Mouse (Mus musculus) Patski (cell line): ENCODE measurements around the gene Phb. TPM values are rescaled to one million over a fixed set of nuclear protein-coding genes. Genes with fewer than 3 reads are reported as not detected.

Experiments
- ATAC-seq: fragments of 100-300 bp; one replicate; pipeline ENCODE4 v1.8.0; 2021
- CTCF ChIA-PET: fragments of 350-600 bp; sonication (Branson Sonifier 250); formaldehyde crosslinking; loops from one replicate; lab custom pipeline; 2022; ENCODE audit warnings: inconsistent platforms; lab: Charles Lee
- POLR2A ChIA-PET: fragments of 350-600 bp; sonication (Branson Sonifier 250); formaldehyde crosslinking; loops from one replicate; lab custom pipeline; 2022; ENCODE audit warnings: antibody characterized with exemption, inconsistent platforms; lab: Charles Lee
- DNase-seq: peaks from one replicate; pipeline ENCODE4 v3.0.0-alpha.2; 2011; ENCODE audit warnings: low read depth, low spot score
- H3K27me3 ChIP-seq: fragments of 371-371 bp; one replicate; pipeline ENCODE4 v1.5.1; 2021
- CTCF ChIP-seq: fragments of 100-300 bp; IDR thresholded peaks from one replicate; pipeline ENCODE4 v1.5.1; 2021
- in situ Hi-C: fragments of 300-500 bp; cut with MboI; formaldehyde crosslinking; loops from 3 replicates; pipeline ENCODE4 v1.11.1; 2018; ENCODE audit warnings: low pct_unique_long_range_greater_than_20kb, mixed read lengths
- polyA plus RNA-seq: library from polyadenylated mRNA; unstranded; gene quantifications from one replicate; pipeline ENCODE4 v1.2.3, GENCODE M21; 2021

Phb gene
- polyA plus RNA-seq, 1 experiment from 2014 or later: 158 TPM

- in situ Hi-C loops: no loop called here
- ATAC-seq: no peak
- no peak for TF ChIP-seq CTCF
- ChIA-PET CTCF (interaction anchor here (1.0 kb wide), 1 partner anchor 16 kb away, joined by 3 read pairs; the partner anchor contains the start of gene Phb), POLR2A (no interaction called here)
- DNase-seq: no peak
- H3K27me3 ChIP-seq: no peaks in the 10 kb centered on the region
Measured at GRCm38 (mm10) chr11:95682946-95683345, 16.2 kb downstream of the Phb start.

- in situ Hi-C loops: loop anchor here (5.0 kb wide), 1 partner anchor 66 kb away; no protein-coding TSS in a partner anchor
- no peaks in the 10 kb centered on the region for H3K27me3 ChIP-seq
- ATAC-seq (peak; percentile 45), DNase-seq (no peak)
- CTCF ChIA-PET: interaction anchor here (1.4 to 5.6 kb wide), 3 partner anchors 22 to 77 kb away, joined by 5 to 32 read pairs (median 6); no protein-coding TSS in a partner anchor
- peak; percentile 94 for TF ChIP-seq CTCF
- POLR2A ChIA-PET: no interaction called here
Measured at GRCm38 (mm10) chr11:95686031-95686430, 19.3 kb downstream of the Phb start.

- ATAC-seq (no peak), DNase-seq (no peak)
- CTCF ChIA-PET: interaction anchor here (5.6 kb wide), 1 partner anchor 64 kb away, joined by 32 read pairs; no protein-coding TSS in a partner anchor
- in situ Hi-C loops: loop anchor here (5.0 kb wide), 1 partner anchor 65 kb away; no protein-coding TSS in a partner anchor
- no peaks in the 10 kb centered on the region for H3K27me3 ChIP-seq
- no peak for TF ChIP-seq CTCF
- POLR2A ChIA-PET: no interaction called here
Measured at GRCm38 (mm10) chr11:95687084-95687656, 20.4 kb downstream of the Phb start.

GRCm38 (mm10) chr11:95688515-95688914 is 21.8 kb downstream of the Phb start:
- ChIA-PET CTCF (interaction anchor here (1.4 to 5.6 kb wide), 2 partner anchors 27 to 63 kb away, joined by 3 to 32 read pairs; no protein-coding TSS in a partner anchor), POLR2A (interaction anchor here (0.6 kb wide), 1 partner anchor 1710 kb away, joined by 3 read pairs; no protein-coding TSS in a partner anchor)
- no peaks in the 10 kb centered on the region for H3K27me3 ChIP-seq
- in situ Hi-C loops: loop anchor here (5.0 kb wide), 1 partner anchor 64 kb away; no protein-coding TSS in a partner anchor
- ATAC-seq (no peak), DNase-seq (no peak)
- TF ChIP-seq CTCF: no peak

GRCm38 (mm10) chr11:95688981-95689380 is 22.2 kb downstream of the Phb start:
- no peaks in the 10 kb centered on the region for H3K27me3 ChIP-seq
- in situ Hi-C loops: loop anchor here (5.0 kb wide), 1 partner anchor 63 kb away; no protein-coding TSS in a partner anchor
- no peak for TF ChIP-seq CTCF
- CTCF ChIA-PET: interaction anchor here (0.7 to 5.6 kb wide), 3 partner anchors 8 to 62 kb away, joined by 3 to 32 read pairs (median 4); no protein-coding TSS in a partner anchor
- no peak for DNase-seq
- ATAC-seq: no peak
- POLR2A ChIA-PET: no interaction called here

GRCm38 (mm10) chr11:95689544-95689943 is 22.8 kb downstream of the Phb start:
- no peak for TF ChIP-seq CTCF
- DNase-seq: no peak
- CTCF ChIA-PET: interaction anchor here (0.7 to 1.4 kb wide), 2 partner anchors 9 to 26 kb away, joined by 3 to 4 read pairs; no protein-coding TSS in a partner anchor
- POLR2A ChIA-PET: no interaction called here
- in situ Hi-C loops: loop anchor here (5.0 kb wide), 1 partner anchor 63 kb away; no protein-coding TSS in a partner anchor
- no peaks in the 10 kb centered on the region for H3K27me3 ChIP-seq
- no peak for ATAC-seq

GRCm38 (mm10) chr11:95698541-95698940 is 31.8 kb downstream of the Phb start:
- ATAC-seq: no peak
- ChIA-PET CTCF (interaction anchor here (0.9 kb wide), 1 partner anchor 13 kb away, joined by 3 read pairs; no protein-coding TSS in a partner anchor), POLR2A (no interaction called here)
- DNase-seq: no peak
- peaks cover 5% of the 10 kb centered on the region for H3K27me3 ChIP-seq
- no peak for TF ChIP-seq CTCF
- in situ Hi-C loops: no loop called here

- ChIA-PET CTCF (interaction anchor here (1.0 kb wide), 1 partner anchor 50 kb away, joined by 3 read pairs; no protein-coding TSS in a partner anchor), POLR2A (interaction anchor here (0.6 to 0.8 kb wide), 2 partner anchors 10 to 192 kb away, joined by 3 to 5 read pairs; no protein-coding TSS in a partner anchor)
- in situ Hi-C loops: no loop called here
- ATAC-seq: no peak
- no peak for DNase-seq
- peaks cover 9% of the 10 kb centered on the region for H3K27me3 ChIP-seq
- no peak for TF ChIP-seq CTCF
Measured at GRCm38 (mm10) chr11:95700778-95701739, 34.3 kb downstream of the Phb start.

- H3K27me3 ChIP-seq: peaks cover 6% of the 10 kb centered on the region
- TF ChIP-seq CTCF: no peak
- POLR2A ChIA-PET: interaction anchor here (1.4 kb wide), 1 partner anchor 11 kb away, joined by 4 read pairs; no protein-coding TSS in a partner anchor
- ATAC-seq (no peak), DNase-seq (no peak)
- in situ Hi-C loops: no loop called here
- CTCF ChIA-PET: interaction anchor here (1.4 kb wide), 1 partner anchor 12 kb away, joined by 4 read pairs; no protein-coding TSS in a partner anchor
Measured at GRCm38 (mm10) chr11:95704032-95704969, 37.5 kb downstream of the Phb start.
